Mouse (Mus musculus) heart, postnatal 0 days (tissue): ENCODE measurements around the gene 2210017I01Rik.
A peak's percentile ranks its signal among the peaks of the same experiment; 100 is the strongest.

Experiments
- CTCF ChIP-seq: IDR thresholded peaks from 2 replicates; pipeline ENCODE4 v1.5.1; 2016; ENCODE audit warnings: antibody characterized with exemption, control low read depth, low read depth
- EP300 ChIP-seq: IDR thresholded peaks from 2 replicates; pipeline ENCODE4 v1.6.1; 2016; ENCODE audit warnings: antibody characterized with exemption, low read depth

DNA sequence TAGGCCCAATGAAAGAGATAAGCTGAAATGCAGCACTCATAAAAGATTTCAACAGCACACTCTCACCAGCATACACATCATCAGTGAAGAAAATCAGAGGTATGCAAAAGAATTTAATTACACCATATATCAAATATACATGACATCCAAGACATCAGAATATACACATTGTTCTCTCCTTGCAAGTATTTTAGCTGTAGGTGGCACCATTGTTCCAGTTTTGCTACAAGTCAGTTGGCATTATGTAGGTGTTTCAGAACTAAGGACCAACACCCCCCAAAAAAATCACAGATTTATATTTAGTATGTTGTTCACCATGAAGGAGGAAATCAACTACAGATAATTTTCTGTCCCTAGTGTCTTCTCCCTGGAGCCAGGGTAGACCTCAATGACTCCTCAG is 41.9 kb downstream of the 2210017I01Rik start:
- TF ChIP-seq EP300 = no peak
- TF ChIP-seq CTCF = peak; percentile 30; the same call in 1 of the 2 replicates
